Mouse (Mus musculus): ENCODE results near the gene Tbc1d16. TPM values are rescaled to one million over a fixed set of nuclear protein-coding genes. Genes with fewer than 3 reads are reported as not detected.

Gene Tbc1d16
- total RNA-seq, 2 experiments from 2014 or later = 66.3 to 67.2 TPM

GRCm38 (mm10) chr11:119186381-119186780 lies 41.9 kb downstream of the Tbc1d16 start:
- intact Hi-C loops (cut with DNase I) = loop anchor here (5.0 kb wide), 1 partner anchor 59 kb away; no protein-coding TSS in a partner anchor
- no peak for DNase-seq

GRCm38 (mm10) chr11:119183684-119184310 lies 44.5 kb downstream of the Tbc1d16 start:
- no peak for DNase-seq
- intact Hi-C loops (cut with DNase I) = no loop called here

GRCm38 (mm10) chr11:119181861-119182395 lies 46.4 kb downstream of the Tbc1d16 start:
- no peak for DNase-seq
- intact Hi-C loops (cut with DNase I) = no loop called here

- DNase-seq = no peak
- intact Hi-C loops (cut with DNase I) = no loop called here
These were observed 47.3 kb downstream of the Tbc1d16 start for GRCm38 (mm10) chr11:119180824-119181582.

GRCm38 (mm10) chr11:119178317-119178716 lies 50.0 kb downstream of the Tbc1d16 start:
- no peak for DNase-seq
- intact Hi-C loops (cut with DNase I) = loop anchor here (5.0 kb wide), 1 partner anchor 66 kb away; no protein-coding TSS in a partner anchor

GRCm38 (mm10) chr11:119176389-119177179 lies 51.7 kb downstream of the Tbc1d16 start:
- intact Hi-C loops (cut with DNase I) = loop anchor here (5.0 kb wide), 1 partner anchor 64 kb away; no protein-coding TSS in a partner anchor
- DNase-seq = no peak

- no peak for DNase-seq
- intact Hi-C loops (cut with DNase I) = no loop called here
These were observed 56.7 kb downstream of the Tbc1d16 start for GRCm38 (mm10) chr11:119171588-119171987.

- no peak for DNase-seq
- intact Hi-C loops (cut with DNase I) = no loop called here
These were observed 59.4 kb downstream of the Tbc1d16 start for GRCm38 (mm10) chr11:119168851-119169250.

- intact Hi-C loops (cut with DNase I) = no loop called here
These were observed 62.3 kb downstream of the Tbc1d16 start for GRCm38 (mm10) chr11:119165995-119166394.

GRCm38 (mm10) chr11:119164375-119164774 lies 63.9 kb downstream of the Tbc1d16 start:
- DNase-seq = no peak
- intact Hi-C loops (cut with DNase I) = no loop called here

More at GRCm38 (mm10) chr11:119165995-119166394, 62.3 kb downstream of the Tbc1d16 start:
- DNase-seq = no peak

GRCm38 (mm10) chr11:119163734-119163992 lies 64.6 kb downstream of the Tbc1d16 start:
- intact Hi-C loops (cut with DNase I) = no loop called here
- no peak for DNase-seq

GRCm38 (mm10) chr11:119162959-119163733 lies 65.2 kb downstream of the Tbc1d16 start:
- intact Hi-C loops (cut with DNase I) = no loop called here
- peak in 1 of 2 experiments; percentile 24 for DNase-seq

- intact Hi-C loops (cut with DNase I) = no loop called here
These were observed 66.6 kb downstream of the Tbc1d16 start for GRCm38 (mm10) chr11:119161665-119162064.

GRCm38 (mm10) chr11:119160050-119160449 lies 68.2 kb downstream of the Tbc1d16 start:
- DNase-seq = no peak
- intact Hi-C loops (cut with DNase I) = no loop called here

More at GRCm38 (mm10) chr11:119161665-119162064, 66.6 kb downstream of the Tbc1d16 start:
- no peak for DNase-seq

GRCm38 (mm10) chr11:119159496-119159895 lies 68.8 kb downstream of the Tbc1d16 start:
- intact Hi-C loops (cut with DNase I) = no loop called here
- DNase-seq = peak; percentile 47 to 59

GRCm38 (mm10) chr11:119157377-119158189 lies 70.7 kb downstream of the Tbc1d16 start:
- intact Hi-C loops (cut with DNase I) = no loop called here

GRCm38 (mm10) chr11:119156481-119157254 lies 71.6 kb downstream of the Tbc1d16 start:
- intact Hi-C loops (cut with DNase I) = no loop called here
- DNase-seq = no peak

More at GRCm38 (mm10) chr11:119157377-119158189, 70.7 kb downstream of the Tbc1d16 start:
- DNase-seq = no peak

- intact Hi-C loops (cut with DNase I) = no loop called here
These were observed 72.4 kb downstream of the Tbc1d16 start for GRCm38 (mm10) chr11:119155638-119156480.

More at GRCm38 (mm10) chr11:119155638-119156480, 72.4 kb downstream of the Tbc1d16 start:
- no peak for DNase-seq
